Mouse (Mus musculus) heart, postnatal 0 days (tissue): ENCODE results near the gene Cmah. TPM values are rescaled to one million over a fixed set of nuclear protein-coding genes. Genes with fewer than 3 reads are reported as not detected.

Experiments used
- ATAC-seq: fragments of 200-750 bp; cut with Nextera tagmentation; 2 replicates; pipeline ENCODE4 v1.8.0; 2017; ENCODE audit warnings: low read depth, moderate number of reproducible peaks, moderate library complexity; ENCODE audit not compliant: insufficient read depth
- DNase-seq: peaks from one replicate; pipeline ENCODE4 v3.0.0-alpha.2; 2016; ENCODE audit warnings: low spot score
- H3K27ac ChIP-seq: fragments of 300-500 bp; sonication (generic); 2 replicates; pipeline ENCODE4 v1.5.1; 2014; ENCODE audit warnings: low read depth, mild to moderate bottlenecking
- H3K27me3 ChIP-seq: fragments of 300-500 bp; sonication (generic); 2 replicates; pipeline ENCODE4 v1.6.1; 2014; ENCODE audit warnings: low read length, mixed read lengths; ENCODE audit not compliant: control insufficient read depth, insufficient read depth
- H3K36me3 ChIP-seq: fragments of 300-500 bp; sonication (generic); replicated peaks from 2 replicates; pipeline ENCODE4 v1.6.1; 2014; ENCODE audit warnings: low read length, mixed read lengths; ENCODE audit not compliant: control insufficient read depth, insufficient read depth
- H3K4me1 ChIP-seq: fragments of 300-500 bp; sonication (generic); 2 replicates; pipeline ENCODE4 v1.6.1; 2014; ENCODE audit warnings: antibody characterized with exemption; ENCODE audit not compliant: control insufficient read depth, insufficient read depth
- H3K4me2 ChIP-seq: fragments of 300-500 bp; sonication (generic); 2 replicates; pipeline ENCODE4 v1.6.1; 2014; ENCODE audit warnings: low read depth, mild to moderate bottlenecking, low read length, moderate library complexity
- H3K4me3 ChIP-seq: fragments of 300-500 bp; sonication (generic); 2 replicates; pipeline ENCODE4 v1.5.1; 2014; ENCODE audit warnings: low read depth, low read length
- H3K9ac ChIP-seq: fragments of 300-500 bp; sonication (generic); replicated peaks from 2 replicates; pipeline ENCODE4 v1.6.1; 2014; ENCODE audit warnings: low read depth, low read length, mixed read lengths
- H3K9me3 ChIP-seq: fragments of 300-500 bp; sonication (generic); replicated peaks from 2 replicates; pipeline ENCODE4 v1.6.1; 2016; ENCODE audit warnings: low read length; ENCODE audit not compliant: control insufficient read depth
- CTCF ChIP-seq: IDR thresholded peaks from 2 replicates; pipeline ENCODE4 v1.5.1; 2016; ENCODE audit warnings: antibody characterized with exemption, control low read depth, low read depth
- EP300 ChIP-seq: IDR thresholded peaks from 2 replicates; pipeline ENCODE4 v1.6.1; 2016; ENCODE audit warnings: antibody characterized with exemption, low read depth
- WGBS: fragments of 180-500 bp; shearing (Covaris S2); extraction: QIAGEN DNeasy Blood & Tissue Kit; methylation state at CpG from one replicate; pipeline ENCODE4 v1.1.7; 2014; 5-methylcytosine and 5-hydroxymethylcytosine counted together
- polyA plus RNA-seq: library from polyadenylated mRNA; unstranded; fragments of >200 nt; fragmentation: Nextera tagmentation; extraction: Ambion mirVana; gene quantifications from 2 replicates; pipeline ENCODE4 v1.2.1, GENCODE M21; 2015
- total RNA-seq: library from RNA; depleted of rRNA; stranded (reverse); fragments of >200 nt; gene quantifications from 2 replicates; pipeline ENCODE4 v1.2.3, GENCODE M21; 2014; ENCODE audit warnings: low replicate concordance

Cmah gene
- total and polyA plus RNA-seq, 2 experiments from 2014 or later, result 0.15 TPM; not detected in 1

GRCm38 (mm10) chr13:24489515-24489914 is 162.3 kb downstream of the Cmah start:
- 39% methylated on average over 3 of the region's 3 CpGs for WGBS
- Histone ChIP-seq H3K4me1 (peaks cover 6% of the 10 kb centered on the region; the same call in 1 of the 2 replicates), H3K9ac (no peak overlapping the region), H3K27me3 (no peaks in the 10 kb centered on the region), H3K4me2 (no peak overlapping the region), H3K36me3 (no peaks in the 10 kb centered on the region), H3K27ac (no peak overlapping the region), H3K9me3 (no peaks in the 10 kb centered on the region), H3K4me3 (no peak overlapping the region)
- ATAC-seq, result no peak
- no peak for DNase-seq
- TF ChIP-seq EP300 (no peak), CTCF (no peak)

DNA sequence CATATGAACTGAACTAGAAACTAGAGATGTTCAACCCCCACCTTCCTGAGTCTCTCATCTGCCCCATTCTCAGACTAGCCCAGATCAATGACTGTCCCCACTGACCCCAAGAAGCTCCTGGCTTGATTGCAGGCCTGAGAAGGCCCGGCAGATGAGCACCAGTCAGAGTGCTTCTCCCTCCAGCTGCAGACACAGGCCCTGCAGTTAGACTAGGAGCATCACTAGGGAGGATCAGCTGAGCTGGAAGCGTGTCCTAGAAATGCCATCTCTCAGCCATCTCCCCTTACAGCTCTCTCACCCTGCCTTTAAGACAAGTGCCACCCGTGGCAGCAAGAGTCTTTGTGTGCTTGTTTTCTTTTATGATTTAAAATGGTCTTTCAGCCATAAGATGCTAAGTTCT is 162.8 kb downstream of the Cmah start:
- 68% methylated on average over 3 of the region's 3 CpGs for WGBS
- Histone ChIP-seq H3K9me3 (no peaks in the 10 kb centered on the region), H3K27me3 (no peaks in the 10 kb centered on the region), H3K36me3 (no peaks in the 10 kb centered on the region), H3K4me2 (no peak overlapping the region), H3K4me1 (peaks cover 6% of the 10 kb centered on the region; the same call in 1 of the 2 replicates), H3K9ac (no peak overlapping the region), H3K27ac (no peak overlapping the region), H3K4me3 (no peak overlapping the region)
- TF ChIP-seq CTCF (no peak), EP300 (no peak)
- ATAC-seq (no peak), DNase-seq (no peak)

GRCm38 (mm10) chr13:24491101-24491500 is 163.9 kb downstream of the Cmah start:
- H3K9me3 ChIP-seq, result no peaks in the 10 kb centered on the region
- peaks cover 12% of the 10 kb centered on the region; the same call in 1 of the 2 replicates for H3K4me1 ChIP-seq
- 71% methylated on average over 3 of the region's 3 CpGs for WGBS
- H3K9ac ChIP-seq, result no peak overlapping the region
- no peak overlapping the region for H3K27ac ChIP-seq
- ATAC-seq (no peak), DNase-seq (no peak)
- H3K36me3 ChIP-seq, result no peaks in the 10 kb centered on the region
- no peaks in the 10 kb centered on the region for H3K27me3 ChIP-seq
- H3K4me3 ChIP-seq, result no peak overlapping the region
- TF ChIP-seq CTCF, result no peak
- TF ChIP-seq EP300, result no peak
- no peak overlapping the region for H3K4me2 ChIP-seq

GRCm38 (mm10) chr13:24493784-24494183 is 166.6 kb downstream of the Cmah start:
- H3K4me1 ChIP-seq, result peaks cover 23% of the 10 kb centered on the region
- no peak overlapping the region for H3K27ac ChIP-seq
- ATAC-seq (no peak), DNase-seq (no peak)
- H3K4me3 ChIP-seq, result no peak overlapping the region
- WGBS, result 91% methylated on average over 3 of the region's 3 CpGs
- H3K9ac ChIP-seq, result no peak overlapping the region
- no peaks in the 10 kb centered on the region for H3K36me3 ChIP-seq
- H3K27me3 ChIP-seq, result no peaks in the 10 kb centered on the region
- H3K4me2 ChIP-seq, result no peak overlapping the region
- TF ChIP-seq EP300 (no peak), CTCF (no peak)
- no peaks in the 10 kb centered on the region for H3K9me3 ChIP-seq

DNA sequence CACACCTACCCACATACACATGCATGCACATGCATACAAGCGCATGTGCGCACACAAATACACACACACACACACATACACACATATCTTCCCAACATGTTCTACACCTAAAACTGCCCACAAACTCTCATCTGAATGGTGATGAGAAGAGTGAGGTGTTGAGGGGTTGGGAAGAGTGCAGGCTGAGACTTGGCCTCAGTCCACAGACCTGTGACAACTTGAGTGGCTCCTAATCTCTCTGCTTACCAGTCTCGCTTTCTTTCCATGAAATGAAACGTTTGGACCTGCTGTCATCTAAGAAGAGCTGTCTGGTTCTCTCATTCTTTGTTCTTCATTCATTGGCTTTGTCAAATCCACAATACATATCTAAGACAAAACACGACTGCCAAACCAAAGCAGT is 169.1 kb downstream of the Cmah start:
- Histone ChIP-seq H3K27me3 (no peaks in the 10 kb centered on the region), H3K36me3 (no peaks in the 10 kb centered on the region), H3K27ac (peak overlapping the region; percentile 50; the same call in 1 of the 2 replicates), H3K4me3 (no peak overlapping the region), H3K4me1 (peaks cover 18% of the 10 kb centered on the region), H3K9ac (no peak overlapping the region), H3K4me2 (no peak overlapping the region), H3K9me3 (no peaks in the 10 kb centered on the region)
- 42% methylated on average over 5 of the region's 5 CpGs for WGBS
- DNase-seq, result peak; percentile 63
- ATAC-seq, result peak; percentile 71
- TF ChIP-seq CTCF (no peak), EP300 (no peak)

GRCm38 (mm10) chr13:24497001-24497400 is 169.8 kb downstream of the Cmah start:
- H3K27ac ChIP-seq, result peak overlapping the region; percentile 50; the same call in 1 of the 2 replicates

More at GRCm38 (mm10) chr13:24497001-24497400, 169.8 kb downstream of the Cmah start:
- Histone ChIP-seq H3K9ac (no peak overlapping the region), H3K4me1 (peaks cover 18% of the 10 kb centered on the region), H3K27me3 (no peaks in the 10 kb centered on the region), H3K4me2 (no peak overlapping the region), H3K36me3 (no peaks in the 10 kb centered on the region), H3K9me3 (no peaks in the 10 kb centered on the region), H3K4me3 (no peak overlapping the region)
- ATAC-seq (no peak), DNase-seq (no peak)
- TF ChIP-seq CTCF (no peak), EP300 (no peak)
- 31% methylated on average over 12 of the region's 12 CpGs for WGBS
